Mouse (Mus musculus) embryo, embryonic 10 days (tissue): ENCODE results near the gene Prss8.
"Not testable (repeated sequence)": the region's sequence is repeated elsewhere in the genome, so short reads cannot be mapped to it uniquely, and the experiment has no call there.

Experiments used
- DNase-seq: peaks from one replicate; pipeline ENCODE4 v3.0.0-alpha.2; 2015; ENCODE audit warnings: low spot score

Prss8 gene

GRCm38 (mm10) chr7:127929923-127930322 is at the start of gene Prss8:
Gene Prss8 (minus strand): TSS chr7:127930104.
- DNase-seq: peak; percentile 31

GRCm38 (mm10) chr7:127978856-127979255 is 49.0 kb upstream of the Prss8 start:
- no peak for DNase-seq

GRCm38 (mm10) chr7:127974413-127974930 is 44.6 kb upstream of the Prss8 start:
- DNase-seq: no peak

- peak; percentile 82 for DNase-seq
These were observed 38.3 kb upstream of the Prss8 start for GRCm38 (mm10) chr7:127967922-127968828.

GRCm38 (mm10) chr7:127967004-127967921 is 37.4 kb upstream of the Prss8 start, which contains the start of gene Fus:
Gene Fus (plus strand): TSS chr7:127967457.
- peak; percentile 96 for DNase-seq

GRCm38 (mm10) chr7:127966371-127966918 is 36.5 kb upstream of the Prss8 start:
- peak; percentile 68 for DNase-seq

GRCm38 (mm10) chr7:127959364-127959763 is 29.5 kb upstream of the Prss8 start:
- no peak for DNase-seq

- DNase-seq: no peak
These were observed 23.1 kb upstream of the Prss8 start for GRCm38 (mm10) chr7:127952864-127953581.

GRCm38 (mm10) chr7:127946470-127947023 is 16.6 kb upstream of the Prss8 start, which contains the start of gene Prss36:
Gene Prss36 (minus strand): TSS chr7:127946725.
- no peak for DNase-seq

GRCm38 (mm10) chr7:127944614-127945013 is 14.7 kb upstream of the Prss8 start:
- peak; percentile 49 for DNase-seq

GRCm38 (mm10) chr7:127942097-127942496 is 12.2 kb upstream of the Prss8 start:
- DNase-seq: not testable (repeated sequence)

- DNase-seq: no peak
These were observed 6.4 kb upstream of the Prss8 start for GRCm38 (mm10) chr7:127936216-127936884.

GRCm38 (mm10) chr7:127935748-127936159 is 5.8 kb upstream of the Prss8 start:
- DNase-seq: no peak

- DNase-seq: peak; percentile 98
These were observed 5.3 kb upstream of the Prss8 start for GRCm38 (mm10) chr7:127935028-127935722.

- DNase-seq: no peak
These were observed 4.2 kb upstream of the Prss8 start for GRCm38 (mm10) chr7:127934075-127934474.

GRCm38 (mm10) chr7:127932273-127933031 is 2.5 kb upstream of the Prss8 start:
- DNase-seq: peak; percentile 82

- peak; percentile 30 for DNase-seq
These were observed 1.6 kb upstream of the Prss8 start for GRCm38 (mm10) chr7:127931351-127932135.

GRCm38 (mm10) chr7:127930636-127931035 is 732 bp upstream of the Prss8 start:
- no peak for DNase-seq
